27 mouse cellular contexts compared by ENCODE assay signal in the genomic region with DNA sequence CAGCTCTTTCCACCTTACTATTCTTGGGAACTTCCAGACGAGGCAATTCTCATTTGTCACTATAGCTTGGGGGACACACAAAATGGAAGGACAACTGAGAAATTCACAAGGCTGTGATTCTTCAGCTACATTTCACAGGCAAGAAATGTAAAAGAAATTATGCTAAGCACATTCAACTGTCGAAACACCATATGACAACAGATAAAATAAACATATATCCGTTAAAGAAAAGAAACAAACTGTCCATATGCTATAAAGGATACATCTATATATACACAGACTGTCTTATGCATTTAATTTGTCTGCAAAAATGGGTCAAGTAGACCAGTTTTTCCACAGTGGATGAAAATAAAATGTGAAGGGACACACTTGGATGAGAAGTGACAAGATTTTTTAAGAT.
"Had no signal": no experiment of that assay in that cellular context is flagged by ENCODE, and none has a peak within 500 bp of the region (broad histone marks: within the 10 kb centered on the region; RNA-seq: fewer than 3 reads in every experiment).

No protein-coding gene starts in this region.

- H3K4me2 ChIP-seq: heart, embryonic 11.5 days; heart, embryonic 13.5 days; heart, embryonic 15.5 days; hindbrain, embryonic 13.5 days; hindbrain, embryonic 15.5 days; kidney, embryonic 15.5 days; limb, embryonic 13.5 days; limb, embryonic 15.5 days; liver, embryonic 12.5 days had no signal

- H3K4me1 ChIP-seq: heart, embryonic 13.5 days; heart, embryonic 15.5 days; hindbrain, embryonic 15.5 days; limb, embryonic 13.5 days; limb, embryonic 15.5 days; liver, embryonic 12.5 days had no signal

- DNase-seq: gastrocnemius, postnatal 14 days; gastrocnemius, postnatal 36 days; heart, adult 11 months; heart, adult 2 months; heart, postnatal 14 days; heart, postnatal 36 days; kidney, adult 11 months; kidney, adult 2 months; kidney, adult 9 months; kidney, postnatal 14 days; kidney, postnatal 36 days; layer of hippocampus, adult 9-11 months; layer of hippocampus, postnatal 36 days; left cerebral cortex, postnatal 4 days had no signal

- H3K36me3 ChIP-seq: heart, embryonic 13.5 days; heart, embryonic 15.5 days; hindbrain, embryonic 13.5 days; hindbrain, embryonic 15.5 days; kidney, embryonic 15.5 days; limb, embryonic 13.5 days; limb, embryonic 15.5 days; liver, embryonic 12.5 days had no signal

- H3K27me3 ChIP-seq: heart, embryonic 13.5 days; heart, embryonic 15.5 days; hindbrain, embryonic 13.5 days; hindbrain, embryonic 15.5 days; kidney, embryonic 15.5 days; limb, embryonic 13.5 days; limb, embryonic 15.5 days; liver, embryonic 12.5 days had no signal

- H3K27ac ChIP-seq: heart, adult 2 months; heart, embryonic 13.5 days; heart, embryonic 15.5 days; hindbrain, embryonic 13.5 days; hindbrain, embryonic 15.5 days; hindbrain, postnatal 0 days; kidney, embryonic 15.5 days; kidney, postnatal 0 days; limb, embryonic 13.5 days; limb, embryonic 15.5 days; liver, embryonic 12.5 days; liver, embryonic 14.5 days had no signal

- H3K4me3 ChIP-seq: heart, adult 2 months; heart, embryonic 13.5 days; heart, embryonic 15.5 days; hindbrain, embryonic 13.5 days; hindbrain, embryonic 15.5 days; kidney, embryonic 15.5 days; limb, embryonic 13.5 days; limb, embryonic 15.5 days; liver, embryonic 12.5 days had no signal

- H3K9ac ChIP-seq: heart, embryonic 13.5 days; heart, embryonic 15.5 days; hindbrain, embryonic 13.5 days; hindbrain, embryonic 15.5 days; kidney, embryonic 15.5 days; limb, embryonic 13.5 days; limb, embryonic 15.5 days; liver, embryonic 12.5 days; liver, embryonic 14.5 days had no signal

- ATAC-seq: hindbrain, postnatal 0 days; intestine, embryonic 16.5 days; liver, embryonic 12.5 days had no signal

- H3K9me3 ChIP-seq: heart, embryonic 13.5 days; heart, embryonic 15.5 days; hindbrain, embryonic 13.5 days; hindbrain, embryonic 15.5 days; kidney, embryonic 15.5 days; limb, embryonic 13.5 days; limb, embryonic 15.5 days; liver, embryonic 12.5 days had no signal
